Mouse (Mus musculus) liver, embryonic 16.5 days (tissue): ENCODE results near the gene Nthl1. TPM values are rescaled to one million over a fixed set of nuclear protein-coding genes. Genes with fewer than 3 reads are reported as not detected.
A peak's percentile ranks its signal among the peaks of the same experiment; 100 is the strongest.

Experiments
- ATAC-seq: fragments of 200-750 bp; cut with Nextera tagmentation; 2 replicates; pipeline ENCODE4 v1.8.0; 2017; ENCODE audit warnings: low read depth, mild to moderate bottlenecking, moderate number of reproducible peaks, moderate library complexity
- H3K27ac ChIP-seq: fragments of 300-500 bp; sonication (generic); 2 replicates; pipeline ENCODE4 v1.5.1; 2014; ENCODE audit warnings: mild to moderate bottlenecking, low read length
- H3K27me3 ChIP-seq: fragments of 300-500 bp; sonication (generic); 2 replicates; pipeline ENCODE4 v1.6.1; 2014; ENCODE audit warnings: low read depth, low read length, mixed read lengths; ENCODE audit not compliant: control insufficient read depth, insufficient read depth
- H3K36me3 ChIP-seq: fragments of 300-500 bp; sonication (generic); 2 replicates; pipeline ENCODE4 v1.6.1; 2014; ENCODE audit warnings: mild to moderate bottlenecking; ENCODE audit not compliant: control insufficient read depth, insufficient read depth
- H3K4me1 ChIP-seq: fragments of 300-500 bp; sonication (generic); 2 replicates; pipeline ENCODE4 v1.6.1; 2014; ENCODE audit warnings: low read depth, low read length, mixed read lengths; ENCODE audit not compliant: control insufficient read depth
- H3K4me2 ChIP-seq: fragments of 300-500 bp; sonication (generic); 2 replicates; pipeline ENCODE4 v1.6.1; 2014; ENCODE audit warnings: low read depth, low read length, mixed read lengths
- H3K4me3 ChIP-seq: fragments of 300-500 bp; sonication (generic); 2 replicates; pipeline ENCODE4 v1.5.1; 2014; ENCODE audit warnings: low read depth, mild to moderate bottlenecking, low read length
- H3K9ac ChIP-seq: fragments of 300-500 bp; sonication (generic); 2 replicates; pipeline ENCODE4 v1.6.1; 2014; ENCODE audit warnings: low read depth, low read length
- H3K9me3 ChIP-seq: fragments of 300-500 bp; sonication (generic); replicated peaks from 2 replicates; pipeline ENCODE4 v1.6.1; 2016; ENCODE audit warnings: low read length; ENCODE audit not compliant: control insufficient read depth
- WGBS: fragments of 180-500 bp; shearing (Covaris S2); extraction: QIAGEN DNeasy Blood & Tissue Kit; methylation state at CpG from one replicate; pipeline ENCODE4 v1.1.7; 2014; ENCODE audit not compliant: insufficient replicate concordance; 5-methylcytosine and 5-hydroxymethylcytosine counted together
- polyA plus RNA-seq: library from polyadenylated mRNA; unstranded; fragments of >200 nt; fragmentation: Nextera tagmentation; extraction: Ambion mirVana; gene quantifications from 2 replicates; pipeline ENCODE4 v1.2.1, GENCODE M21; 2015

Gene Nthl1
- polyA plus RNA-seq: 5.9 and 6.7 TPM in 2 replicates

DNA sequence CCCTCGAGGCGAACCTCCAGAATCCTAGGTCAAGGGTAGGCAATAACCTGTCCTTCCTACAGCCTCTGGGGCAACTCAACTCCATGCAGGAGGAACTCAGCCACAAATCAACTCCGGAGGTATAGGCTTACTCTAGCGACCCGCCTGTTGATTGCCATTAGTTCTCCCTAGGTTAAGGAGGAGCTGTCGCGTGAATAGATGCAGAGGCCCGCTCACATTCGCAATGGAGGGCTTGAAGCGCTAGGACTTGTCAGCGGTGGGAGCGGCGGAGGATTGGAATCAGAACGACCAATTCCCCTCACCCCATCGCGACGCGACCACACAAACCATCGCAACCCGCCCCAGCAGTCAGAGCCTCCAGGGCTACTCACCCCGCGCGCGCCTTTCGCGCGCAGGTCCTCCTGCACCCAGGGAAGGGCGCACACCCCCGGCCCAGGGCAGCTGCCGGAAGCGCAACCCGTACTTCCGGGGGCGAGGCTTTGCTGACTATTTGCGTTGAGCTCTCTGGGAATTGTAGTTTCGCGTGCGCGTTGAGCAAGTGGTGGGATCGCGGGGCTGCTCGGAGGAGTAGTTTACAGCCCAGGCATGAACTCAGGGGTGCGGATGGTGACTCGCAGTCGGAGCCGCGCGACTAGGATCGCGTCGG is at the start of gene Nthl1, which contains the start of gene Tsc2:
Nthl1 (plus strand) TSS at position 514 of the 646 bp plus-strand sequence.
Tsc2 (minus strand) TSS at position 464 of the 646 bp plus-strand sequence.
- Histone ChIP-seq H3K27ac (peak within 1 kb of the TSS; percentile 66), H3K4me1 (peaks cover 27% of the 10 kb centered on the region), H3K4me2 (peak within 1 kb of the TSS; percentile 87), H3K9me3 (no peaks in the 10 kb centered on the region), H3K4me3 (peak within 1 kb of the TSS; percentile 74), H3K36me3 (no peaks in the 10 kb centered on the region; the same call in 1 of the 2 replicates), H3K9ac (peak within 1 kb of the TSS; percentile 76), H3K27me3 (no peaks in the 10 kb centered on the region)
- 1% methylated on average over 51 of the region's 51 CpGs for WGBS
- peak; percentile 80 for ATAC-seq

DNA sequence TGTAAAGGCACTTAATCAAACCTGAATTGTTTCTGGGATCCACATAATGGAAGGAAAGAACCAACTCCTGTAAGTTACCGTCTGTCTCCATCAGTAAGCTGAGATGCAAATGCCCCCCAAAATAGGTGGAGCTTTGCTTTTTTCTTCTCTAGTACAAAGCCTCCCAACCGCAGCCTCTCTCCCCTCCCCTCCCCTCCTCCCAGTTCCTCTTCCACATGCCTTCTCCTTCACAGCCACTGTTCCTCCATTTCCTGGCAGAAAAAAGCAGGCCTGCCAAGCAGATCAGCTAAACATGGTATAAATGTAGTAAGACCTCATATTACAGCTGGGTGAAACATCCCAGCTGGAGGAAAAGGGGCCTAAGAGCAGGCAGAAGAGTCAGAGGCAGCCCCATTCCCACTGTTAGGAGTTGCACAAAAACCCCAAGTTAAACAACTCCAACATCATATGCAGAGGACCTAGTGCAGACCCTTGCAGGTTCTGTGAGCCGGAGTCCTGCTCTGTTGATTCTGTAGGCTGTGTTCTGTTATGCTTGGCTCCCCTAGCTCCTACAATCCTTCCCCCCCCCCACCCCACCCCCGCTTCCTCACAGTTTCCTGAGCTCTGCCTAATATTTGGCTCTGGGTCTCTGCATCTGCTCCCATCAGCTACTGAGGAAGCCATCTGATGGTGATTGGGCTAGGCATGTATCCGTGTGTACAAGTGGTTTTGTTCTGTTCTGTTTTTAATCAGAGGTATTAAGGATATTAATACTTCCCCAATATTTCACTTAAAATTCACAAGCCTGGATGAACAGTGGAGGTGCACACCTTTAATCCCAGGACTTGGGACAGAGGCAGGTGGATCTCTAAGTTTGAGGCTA is 48.6 kb upstream of the Nthl1 start:
- Histone ChIP-seq H3K4me1 (peaks cover 7% of the 10 kb centered on the region), H3K4me2 (no peak overlapping the region), H3K27ac (peak overlapping the region; percentile 60), H3K27me3 (no peaks in the 10 kb centered on the region), H3K9me3 (no peaks in the 10 kb centered on the region), H3K36me3 (0 out of 2 replicates have a peak, but pooled peaks cover 5% of the 10 kb centered on the region), H3K9ac (no peak overlapping the region), H3K4me3 (no peak overlapping the region)
- WGBS: 40% methylated on average over 5 of the region's 5 CpGs
- ATAC-seq: no peak

DNA sequence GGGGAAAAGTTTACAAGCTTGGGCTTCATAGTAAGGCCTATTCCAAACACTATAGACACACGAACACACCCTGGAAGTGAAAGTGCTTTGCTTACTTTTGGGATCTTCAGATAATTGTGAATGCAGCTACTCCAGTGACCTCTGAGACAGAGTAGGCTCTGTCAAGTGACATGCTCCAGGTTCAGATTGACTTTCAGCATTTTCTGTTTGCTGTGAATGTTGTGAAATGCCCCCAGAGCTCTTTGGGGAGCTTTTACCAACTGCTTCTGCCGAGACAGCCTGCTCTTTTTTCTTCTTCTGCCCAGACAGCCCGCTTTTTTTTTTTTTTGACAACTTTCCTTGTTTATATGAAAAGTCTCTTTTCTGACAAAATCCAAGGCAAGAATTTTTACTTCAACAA is 48.0 kb upstream of the Nthl1 start:
- H3K9ac ChIP-seq: no peak overlapping the region
- H3K9me3 ChIP-seq: no peaks in the 10 kb centered on the region
- H3K27me3 ChIP-seq: no peaks in the 10 kb centered on the region
- peak overlapping the region; percentile 60 for H3K27ac ChIP-seq
- H3K4me3 ChIP-seq: no peak overlapping the region
- peak; percentile 63 for ATAC-seq
- H3K4me2 ChIP-seq: no peak overlapping the region
- peaks cover 7% of the 10 kb centered on the region for H3K4me1 ChIP-seq
- 0 out of 2 replicates have a peak, but pooled peaks cover 5% of the 10 kb centered on the region for H3K36me3 ChIP-seq
- WGBS: 50% methylated on average over 3 of the region's 3 CpGs

DNA sequence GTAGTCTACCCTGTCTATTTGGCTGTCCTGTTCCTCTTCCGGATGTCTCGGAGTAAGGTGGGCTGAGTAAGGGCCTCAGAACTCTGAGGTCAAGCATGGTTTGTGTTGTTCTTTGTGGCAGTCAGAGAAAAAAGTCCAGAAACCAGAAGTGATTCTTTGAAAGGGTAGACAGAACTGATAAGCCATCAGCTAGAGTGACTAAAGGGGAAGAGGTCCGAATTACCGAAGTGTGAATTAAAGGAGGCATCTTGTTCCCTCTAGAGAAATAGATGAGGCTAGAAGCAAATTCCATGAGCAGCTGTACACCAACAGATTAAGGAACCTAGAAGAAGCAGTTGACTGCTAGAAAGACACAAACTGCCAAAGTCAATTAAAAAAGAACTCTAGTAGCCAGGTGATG is 45.9 kb upstream of the Nthl1 start:
- H3K27me3 ChIP-seq: no peaks in the 10 kb centered on the region
- no peak overlapping the region for H3K9ac ChIP-seq
- H3K27ac ChIP-seq: no peak overlapping the region
- 0 out of 2 replicates have a peak, but pooled peaks cover 5% of the 10 kb centered on the region for H3K36me3 ChIP-seq
- H3K4me2 ChIP-seq: no peak overlapping the region
- no peak for ATAC-seq
- no peak overlapping the region for H3K4me3 ChIP-seq
- no peaks in the 10 kb centered on the region for H3K9me3 ChIP-seq
- peaks cover 7% of the 10 kb centered on the region for H3K4me1 ChIP-seq
- WGBS: 64% methylated on average over 4 of the region's 4 CpGs

DNA sequence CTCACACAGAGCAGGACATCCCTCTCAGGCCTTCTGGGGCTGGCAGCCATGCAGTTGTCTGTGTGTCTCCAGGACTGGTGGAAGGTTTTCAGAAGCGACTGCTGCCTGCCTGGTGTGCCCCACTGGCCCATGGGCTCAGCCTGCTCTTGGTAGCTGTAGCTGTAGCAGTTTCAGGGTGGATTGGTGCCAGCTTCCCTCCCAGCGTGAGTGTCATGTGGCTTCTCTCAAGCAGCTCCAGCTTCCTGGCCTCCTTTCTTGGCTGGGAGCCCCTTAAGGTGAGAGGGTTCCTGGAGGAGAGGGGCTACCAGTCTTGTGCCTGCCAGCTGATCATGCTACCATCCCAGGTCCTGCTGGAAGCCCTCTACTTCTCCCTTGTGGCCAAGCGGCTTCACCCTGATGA is 41.5 kb upstream of the Nthl1 start:
- no peak overlapping the region for H3K27ac ChIP-seq
- no peaks in the 10 kb centered on the region for H3K9me3 ChIP-seq
- WGBS: 73% methylated on average over 3 of the region's 3 CpGs
- H3K36me3 ChIP-seq: peaks cover 8% of the 10 kb centered on the region
- H3K9ac ChIP-seq: no peak overlapping the region
- no peak overlapping the region for H3K4me3 ChIP-seq
- no peaks in the 10 kb centered on the region for H3K4me1 ChIP-seq
- no peaks in the 10 kb centered on the region for H3K27me3 ChIP-seq
- ATAC-seq: no peak
- no peak overlapping the region for H3K4me2 ChIP-seq

DNA sequence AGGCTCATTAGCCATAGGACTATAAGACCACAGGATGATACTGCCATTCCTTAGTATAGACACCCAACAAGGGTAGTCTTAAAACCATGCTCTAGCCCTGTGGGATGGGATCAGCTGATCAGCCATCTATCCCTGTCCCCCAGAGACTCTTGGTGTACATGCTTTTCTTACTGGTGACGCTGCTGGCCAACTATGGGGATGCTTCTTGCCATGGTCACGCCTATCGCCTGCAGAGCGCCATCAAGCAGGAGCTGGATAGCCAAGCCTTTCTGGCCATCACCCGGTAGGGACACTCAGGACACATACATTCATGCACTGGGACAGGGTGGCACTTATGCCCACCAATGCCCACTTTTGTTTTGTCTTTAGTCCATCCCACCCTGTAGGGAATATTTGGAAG is 40.8 kb upstream of the Nthl1 start:
- Histone ChIP-seq H3K4me3 (no peak overlapping the region), H3K9me3 (no peaks in the 10 kb centered on the region), H3K9ac (no peak overlapping the region), H3K4me1 (no peaks in the 10 kb centered on the region), H3K27me3 (no peaks in the 10 kb centered on the region), H3K36me3 (peaks cover 14% of the 10 kb centered on the region), H3K27ac (no peak overlapping the region), H3K4me2 (no peak overlapping the region)
- ATAC-seq: no peak
- WGBS: 83% methylated on average over 5 of the region's 5 CpGs

DNA sequence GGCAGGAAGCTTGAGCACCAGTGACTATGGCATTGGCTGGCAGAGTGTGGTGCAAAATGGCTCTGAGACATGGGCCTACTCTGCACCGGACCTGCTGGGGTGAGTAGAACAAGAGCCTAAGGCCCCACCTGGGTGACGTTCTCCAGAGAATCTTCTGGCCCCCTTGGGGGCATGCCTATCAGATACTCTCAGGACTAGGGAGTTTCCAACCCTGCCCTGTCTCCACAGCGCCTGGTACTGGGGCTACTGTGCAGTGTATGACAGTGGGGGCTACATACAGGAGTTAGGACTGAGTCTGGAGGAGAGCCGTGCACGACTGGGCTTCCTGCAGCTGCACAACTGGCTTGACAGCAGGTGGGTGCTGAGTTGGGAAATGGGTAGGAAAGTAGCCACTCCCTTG is 39.2 kb upstream of the Nthl1 start:
- ATAC-seq: no peak
- 76% methylated on average over 5 of the region's 5 CpGs for WGBS

DNA sequence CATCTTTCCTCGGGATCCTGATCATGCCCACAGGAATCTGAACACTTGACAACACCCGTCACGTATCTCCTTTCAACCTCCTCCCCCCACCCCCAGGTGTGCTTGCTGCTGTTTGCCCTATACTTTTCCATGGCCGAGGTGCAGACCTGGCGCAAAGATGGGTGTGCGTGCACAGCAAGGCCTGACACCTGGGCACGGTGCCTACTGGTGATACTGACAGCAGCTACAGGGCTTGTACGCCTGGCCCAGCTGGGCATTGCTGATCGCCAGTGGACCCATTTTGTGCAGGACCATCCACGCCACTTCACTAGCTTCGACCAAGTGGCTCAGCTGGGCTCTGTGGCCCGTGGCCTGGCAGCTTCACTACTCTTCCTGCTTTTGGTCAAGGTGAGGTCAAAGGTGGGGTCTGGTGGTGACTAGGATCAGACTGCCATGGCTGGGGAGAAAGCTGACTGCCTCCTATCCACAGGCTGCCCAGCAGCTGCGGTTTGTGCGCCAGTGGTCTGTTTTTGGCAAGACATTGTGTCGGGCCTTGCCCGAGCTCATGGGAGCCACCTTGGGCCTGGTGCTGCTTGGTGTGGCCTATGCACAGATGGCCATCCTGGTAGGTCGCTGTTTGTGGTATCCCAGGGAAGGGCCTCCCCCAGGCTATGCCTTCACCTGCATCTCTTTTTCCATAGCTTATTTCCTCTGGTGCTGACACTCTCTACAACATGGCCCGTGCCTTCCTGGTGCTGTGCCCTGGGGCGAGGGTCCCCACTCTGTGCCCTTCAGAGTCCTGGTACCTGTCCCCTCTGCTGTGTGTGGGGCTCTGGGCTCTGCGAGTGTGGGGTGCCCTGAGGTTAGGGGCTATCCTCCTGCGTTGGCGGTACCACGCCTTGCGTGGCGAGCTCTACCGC is 38.2 kb upstream of the Nthl1 start:
- no peak overlapping the region for H3K4me3 ChIP-seq
- H3K27me3 ChIP-seq: no peaks in the 10 kb centered on the region
- ATAC-seq: no peak
- no peak overlapping the region for H3K27ac ChIP-seq
- H3K9ac ChIP-seq: no peak overlapping the region
- peaks cover 20% of the 10 kb centered on the region for H3K36me3 ChIP-seq
- WGBS: 85% methylated on average over 26 of the region's 26 CpGs
- no peak overlapping the region for H3K4me2 ChIP-seq
- H3K9me3 ChIP-seq: no peaks in the 10 kb centered on the region
- no peaks in the 10 kb centered on the region for H3K4me1 ChIP-seq

More for the DNA sequence above, 39.2 kb upstream of the Nthl1 start:
- Histone ChIP-seq H3K36me3 (peaks cover 19% of the 10 kb centered on the region), H3K9ac (no peak overlapping the region), H3K27me3 (no peaks in the 10 kb centered on the region), H3K9me3 (no peaks in the 10 kb centered on the region), H3K4me1 (no peaks in the 10 kb centered on the region), H3K4me3 (no peak overlapping the region), H3K4me2 (no peak overlapping the region), H3K27ac (no peak overlapping the region)
